Mouse (Mus musculus) central nervous system, embryonic 11.5 days (tissue): Measurements from ENCODE around the gene Rab42. TPM values are rescaled to one million over a fixed set of nuclear protein-coding genes. Genes with fewer than 3 reads are reported as not detected.

Experiments used
- polyA plus RNA-seq: library from polyadenylated mRNA; depleted of rRNA; stranded (reverse); fragments of >200 nt; gene quantifications from 2 replicates; pipeline ENCODE4 v1.2.3, GENCODE M21; 2012; rRNA removed

The Rab42 gene
- 0.28 and 0.57 TPM in 2 replicates for polyA plus RNA-seq

GRCm38 (mm10) chr4:132302939-132303479, at the start of gene Rab42:
Gene Rab42 (minus strand): TSS chr4:132303385.

GRCm38 (mm10) chr4:132329115-132329834, 26.1 kb upstream of the Rab42 start, which contains the start of gene Trnau1ap:
Gene Trnau1ap (minus strand): TSS chr4:132329538.

GRCm38 (mm10) chr4:132274156-132274862, 28.9 kb downstream of the Rab42 start, which contains the start of gene Taf12:
Gene Taf12 (plus strand): TSS chr4:132274375.

GRCm38 (mm10) chr4:132261514-132262357, 41.4 kb downstream of the Rab42 start, which contains the start of gene Gmeb1:
Gene Gmeb1 (minus strand): TSS chr4:132261602.

Other genes with a start within 250 kb of the Rab42 start
- 0.02 and 0.05 TPM in 2 replicates for gene Gm10300, start 228.7 kb downstream of the Rab42 start, polyA plus RNA-seq
- gene Epb41, start 228.1 kb downstream of the Rab42 start, polyA plus RNA-seq: 145 and 147 TPM in 2 replicates
- gene Oprd1, start 158.9 kb downstream of the Rab42 start, polyA plus RNA-seq: 0.10 and 0.24 TPM in 2 replicates
- 28.5 and 47.0 TPM in 2 replicates for gene Ythdf2, start 91.1 kb downstream of the Rab42 start, polyA plus RNA-seq
- gene Gmeb1, start 41.8 kb downstream of the Rab42 start, polyA plus RNA-seq: 44.4 TPM in 2 replicates
- 34.5 and 37.4 TPM in 2 replicates for gene Taf12, start 29.0 kb downstream of the Rab42 start, polyA plus RNA-seq
- gene Trnau1ap, start 26.2 kb upstream of the Rab42 start, polyA plus RNA-seq: 30.4 and 36.8 TPM in 2 replicates
- 49.4 and 122 TPM in 2 replicates for gene Rcc1, start 50.2 kb upstream of the Rab42 start, polyA plus RNA-seq
- 29.7 and 51.3 TPM in 2 replicates for gene Phactr4, start 119.1 kb upstream of the Rab42 start, polyA plus RNA-seq
- 15.8 TPM in 2 replicates for gene Med18, start 160.5 kb upstream of the Rab42 start, polyA plus RNA-seq
- gene Sesn2, start 207.1 kb upstream of the Rab42 start, polyA plus RNA-seq: 4.8 and 6.0 TPM in 2 replicates
- 848 and 1,778 TPM in 2 replicates for gene Atpif1, start 230.3 kb upstream of the Rab42 start, polyA plus RNA-seq
- gene Dnajc8, start 232.2 kb upstream of the Rab42 start, polyA plus RNA-seq: 177 and 456 TPM in 2 replicates